Mouse (Mus musculus): ENCODE data around the gene Acod1. TPM values are rescaled to one million over a fixed set of nuclear protein-coding genes. Genes with fewer than 3 reads are reported as not detected.

The Acod1 gene
- polyA plus RNA-seq, 1 experiment from 2014 or later: not detected

DNA sequence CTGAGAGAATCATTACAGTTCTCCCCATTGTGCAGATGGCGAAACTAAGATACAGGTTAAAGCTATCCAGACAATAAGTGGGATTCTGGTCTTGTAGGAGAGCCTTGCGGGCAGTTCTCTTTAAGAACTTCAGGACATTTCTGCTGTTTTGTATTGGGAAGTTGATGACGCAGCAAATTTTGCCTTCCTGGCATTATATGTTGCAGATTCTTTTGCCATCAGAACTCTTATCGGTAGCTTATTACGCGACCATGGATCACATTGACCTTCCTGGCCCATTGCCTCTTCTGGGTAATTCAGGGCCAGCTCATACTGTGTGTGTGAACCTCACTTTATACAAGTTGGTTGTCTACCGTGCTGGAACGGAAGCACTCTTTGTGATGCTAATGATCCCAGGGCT is 27.0 kb downstream of the Acod1 start:
- Histone ChIP-seq H3K4me1 (peaks cover 11% of the 10 kb centered on the region), H3K4me2 (replicated peaks) (no peak overlapping the region), H3K27ac (replicated peaks) (no peak overlapping the region), H3K9ac (no peak overlapping the region), H3K27me3 (no peaks in the 10 kb centered on the region), H3K36me3 (peaks cover 40% of the 10 kb centered on the region), H3K9me3 (replicated peaks) (no peaks in the 10 kb centered on the region), H3K4me3 (replicated peaks) (no peak overlapping the region)
- no peak for ATAC-seq (ENCODE audit: insufficient number of reproducible peaks, low FRiP score, low TSS enrichment, low read depth)
- 95% methylated on average over 8 of the region's 8 CpGs for WGBS

GRCm38 (mm10) chr14:103075166-103075565 is 28.4 kb downstream of the Acod1 start:
- Histone ChIP-seq H3K27me3 (no peaks in the 10 kb centered on the region), H3K9me3 (replicated peaks) (no peaks in the 10 kb centered on the region), H3K9ac (no peak overlapping the region), H3K27ac (replicated peaks) (no peak overlapping the region), H3K4me3 (replicated peaks) (no peak overlapping the region), H3K36me3 (peaks cover 40% of the 10 kb centered on the region), H3K4me1 (peaks cover 6% of the 10 kb centered on the region; the same call in 1 of the 2 replicates), H3K4me2 (replicated peaks) (no peak overlapping the region)
- no peak for ATAC-seq (ENCODE audit: insufficient number of reproducible peaks, low FRiP score, low TSS enrichment, low read depth)
- 91% methylated on average over 7 of the region's 7 CpGs for WGBS

DNA sequence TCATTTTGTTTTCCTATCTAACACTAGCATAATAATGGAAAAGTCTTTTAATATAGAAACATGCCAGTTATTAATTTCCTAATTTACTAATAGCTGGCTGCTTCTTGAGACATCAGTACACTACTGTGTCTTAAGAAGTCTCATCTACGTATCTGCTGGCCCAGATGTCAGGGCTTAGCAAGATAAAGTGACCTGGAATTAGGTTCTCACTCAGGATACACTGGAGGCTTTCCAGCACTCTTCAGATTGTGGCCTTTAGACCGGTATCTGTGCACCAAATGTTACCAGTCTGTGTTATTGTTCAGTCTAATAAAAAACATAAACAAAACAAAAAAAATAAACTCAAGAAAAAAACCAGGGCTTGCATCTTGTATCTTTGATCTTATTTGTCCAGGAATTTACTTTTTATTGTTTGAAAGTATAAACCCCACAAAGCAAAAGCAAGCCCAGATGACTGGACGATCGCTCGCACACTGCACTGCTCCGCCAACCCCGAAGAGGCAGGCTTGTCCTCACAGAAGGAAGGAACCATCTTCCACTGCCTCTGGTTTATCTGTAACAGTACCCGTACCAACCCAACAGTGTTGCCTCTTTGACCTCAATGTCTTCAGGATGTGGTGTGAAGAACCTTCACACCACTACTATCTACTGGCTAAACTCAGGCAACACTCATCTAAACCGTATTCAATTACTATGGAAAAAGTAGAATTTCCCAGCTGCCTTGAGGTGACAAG is 30.7 kb downstream of the Acod1 start:
- Histone ChIP-seq H3K4me1 (no peaks in the 10 kb centered on the region), H3K9ac (no peak overlapping the region), H3K9me3 (replicated peaks) (no peaks in the 10 kb centered on the region), H3K4me2 (replicated peaks) (no peak overlapping the region), H3K36me3 (peaks cover 40% of the 10 kb centered on the region), H3K27ac (replicated peaks) (no peak overlapping the region), H3K4me3 (replicated peaks) (no peak overlapping the region), H3K27me3 (no peaks in the 10 kb centered on the region)
- WGBS: 86% methylated on average over 9 of the region's 9 CpGs
- ATAC-seq (ENCODE audit: insufficient number of reproducible peaks, low FRiP score, low TSS enrichment, low read depth): no peak

- Histone ChIP-seq H3K27me3 (no peaks in the 10 kb centered on the region), H3K4me2 (replicated peaks) (no peak overlapping the region), H3K9ac (no peak overlapping the region), H3K27ac (replicated peaks) (no peak overlapping the region), H3K4me1 (no peaks in the 10 kb centered on the region), H3K36me3 (peaks cover 39% of the 10 kb centered on the region), H3K4me3 (replicated peaks) (no peak overlapping the region), H3K9me3 (replicated peaks) (no peaks in the 10 kb centered on the region)
- ATAC-seq (ENCODE audit: insufficient number of reproducible peaks, low FRiP score, low TSS enrichment, low read depth): no peak
- WGBS: 87% methylated on average over 16 of the region's 16 CpGs
Measured at GRCm38 (mm10) chr14:103078006-103078912, 31.5 kb downstream of the Acod1 start.

DNA sequence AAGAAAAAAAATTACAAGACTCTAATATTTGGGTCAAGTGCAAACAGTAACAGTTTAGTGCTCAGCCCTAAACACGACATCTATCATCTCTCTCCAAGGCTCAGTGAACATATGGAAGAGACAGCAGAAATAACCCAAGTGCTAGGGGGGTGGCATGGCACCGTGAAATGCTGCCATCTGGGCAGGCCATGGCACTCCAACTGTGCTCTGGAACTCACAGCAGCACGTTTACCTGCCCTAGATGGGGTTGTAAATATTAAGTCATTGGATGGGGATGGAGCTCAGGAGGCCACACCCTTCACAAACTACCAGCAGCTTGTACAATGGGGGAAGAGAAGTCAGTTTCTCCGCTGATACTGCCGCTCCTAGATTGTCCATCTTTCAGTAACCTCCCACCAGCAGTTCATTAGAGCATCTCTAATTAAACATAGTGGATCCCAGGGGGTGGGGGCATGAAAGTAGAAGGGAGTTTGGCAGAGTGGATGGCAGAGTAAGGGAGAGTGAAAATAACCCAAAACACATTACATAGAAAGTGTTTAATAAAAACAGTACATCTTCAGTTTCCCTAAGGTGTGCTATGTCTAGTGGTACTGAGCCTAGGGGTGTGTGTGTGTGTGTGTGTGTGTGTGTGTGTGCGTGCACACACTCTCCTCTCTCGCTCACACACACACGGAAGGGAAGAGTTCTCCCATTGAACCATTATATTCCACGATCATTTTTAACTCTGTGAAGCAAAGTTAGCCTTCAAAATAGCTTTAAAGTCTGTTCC is 32.6 kb downstream of the Acod1 start:
- Histone ChIP-seq H3K27me3 (no peaks in the 10 kb centered on the region), H3K9me3 (replicated peaks) (no peaks in the 10 kb centered on the region), H3K27ac (replicated peaks) (no peak overlapping the region), H3K4me3 (replicated peaks) (no peak overlapping the region), H3K9ac (no peak overlapping the region), H3K4me2 (replicated peaks) (no peak overlapping the region), H3K4me1 (no peaks in the 10 kb centered on the region), H3K36me3 (peaks cover 34% of the 10 kb centered on the region)
- WGBS: 72% methylated on average over 9 of the region's 9 CpGs
- ATAC-seq (ENCODE audit: insufficient number of reproducible peaks, low FRiP score, low TSS enrichment, low read depth): no peak

GRCm38 (mm10) chr14:103085840-103086533 is 39.2 kb downstream of the Acod1 start:
- no peak overlapping the region for H3K27ac ChIP-seq (replicated peaks)
- no peak overlapping the region for H3K4me2 ChIP-seq (replicated peaks)
- no peak overlapping the region for H3K4me3 ChIP-seq (replicated peaks)
- H3K36me3 ChIP-seq: peaks cover 43% of the 10 kb centered on the region
- ATAC-seq (ENCODE audit: insufficient number of reproducible peaks, low FRiP score, low TSS enrichment, low read depth): no peak
- WGBS: 88% methylated on average over 1 of the region's 1 CpGs
- no peaks in the 10 kb centered on the region for H3K27me3 ChIP-seq
- H3K4me1 ChIP-seq: no peaks in the 10 kb centered on the region
- no peaks in the 10 kb centered on the region for H3K9me3 ChIP-seq (replicated peaks)
- H3K9ac ChIP-seq: no peak overlapping the region

GRCm38 (mm10) chr14:103086671-103087324 is 40.0 kb downstream of the Acod1 start:
- H3K9ac ChIP-seq: no peak overlapping the region
- 87% methylated on average over 4 of the region's 4 CpGs for WGBS
- H3K4me2 ChIP-seq (replicated peaks): no peak overlapping the region
- no peaks in the 10 kb centered on the region for H3K4me1 ChIP-seq
- H3K9me3 ChIP-seq (replicated peaks): no peaks in the 10 kb centered on the region
- H3K27me3 ChIP-seq: no peaks in the 10 kb centered on the region
- H3K27ac ChIP-seq (replicated peaks): no peak overlapping the region
- H3K36me3 ChIP-seq: peaks cover 43% of the 10 kb centered on the region
- ATAC-seq (ENCODE audit: insufficient number of reproducible peaks, low FRiP score, low TSS enrichment, low read depth): no peak
- H3K4me3 ChIP-seq (replicated peaks): no peak overlapping the region

- no peaks in the 10 kb centered on the region for H3K27me3 ChIP-seq
- 91% methylated on average over 5 of the region's 5 CpGs for WGBS
Measured at GRCm38 (mm10) chr14:103087846-103088245, 41.1 kb downstream of the Acod1 start.

GRCm38 (mm10) chr14:103088624-103089023 is 41.8 kb downstream of the Acod1 start:
- WGBS: 78% methylated on average over 6 of the region's 6 CpGs
- Histone ChIP-seq H3K36me3 (peaks cover 36% of the 10 kb centered on the region), H3K4me2 (replicated peaks) (no peak overlapping the region), H3K27ac (replicated peaks) (no peak overlapping the region), H3K27me3 (no peaks in the 10 kb centered on the region), H3K4me1 (no peaks in the 10 kb centered on the region), H3K4me3 (replicated peaks) (no peak overlapping the region), H3K9ac (no peak overlapping the region), H3K9me3 (replicated peaks) (no peaks in the 10 kb centered on the region)
- ATAC-seq (ENCODE audit: insufficient number of reproducible peaks, low FRiP score, low TSS enrichment, low read depth): no peak

More at GRCm38 (mm10) chr14:103087846-103088245, 41.1 kb downstream of the Acod1 start:
- Histone ChIP-seq H3K27ac (replicated peaks) (no peak overlapping the region), H3K9ac (no peak overlapping the region), H3K36me3 (peaks cover 40% of the 10 kb centered on the region), H3K4me2 (replicated peaks) (no peak overlapping the region), H3K9me3 (replicated peaks) (no peaks in the 10 kb centered on the region), H3K4me1 (no peaks in the 10 kb centered on the region), H3K4me3 (replicated peaks) (no peak overlapping the region)
- ATAC-seq (ENCODE audit: insufficient number of reproducible peaks, low FRiP score, low TSS enrichment, low read depth): no peak

DNA sequence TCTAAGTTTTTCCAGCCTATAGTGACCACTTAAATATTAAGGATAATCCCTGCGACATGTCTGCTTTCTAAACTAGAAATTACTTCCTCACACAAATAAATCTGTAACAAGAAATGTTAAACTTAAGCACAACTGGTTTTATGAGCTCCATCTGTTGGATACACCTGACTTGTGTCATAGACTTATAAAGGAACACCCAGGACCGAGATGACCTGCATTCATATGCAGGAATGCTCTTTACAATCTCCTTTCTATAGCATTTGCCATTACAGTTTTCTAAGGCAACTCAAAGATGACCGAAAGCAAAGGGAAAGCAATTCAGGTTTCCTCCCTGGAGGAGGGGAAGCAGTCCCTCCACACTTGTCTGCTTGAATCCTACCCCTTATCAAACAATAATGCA is 46.5 kb downstream of the Acod1 start:
- WGBS: 92% methylated on average over 3 of the region's 3 CpGs
- Histone ChIP-seq H3K36me3 (peaks cover 11% of the 10 kb centered on the region), H3K27ac (replicated peaks) (no peak overlapping the region), H3K4me1 (peaks cover 3% of the 10 kb centered on the region; the same call in 1 of the 2 replicates), H3K9ac (no peak overlapping the region), H3K4me2 (replicated peaks) (no peak overlapping the region), H3K9me3 (replicated peaks) (no peaks in the 10 kb centered on the region), H3K27me3 (no peaks in the 10 kb centered on the region), H3K4me3 (replicated peaks) (no peak overlapping the region)
- no peak for ATAC-seq (ENCODE audit: insufficient number of reproducible peaks, low FRiP score, low TSS enrichment, low read depth)

Measured in embryonic facial prominence, embryonic 15.5 days (tissue).